Mouse (Mus musculus): ENCODE measurements around the gene Ang2. TPM values are rescaled to one million over a fixed set of nuclear protein-coding genes. Genes with fewer than 3 reads are reported as not detected.

Ang2 gene
- total RNA-seq, 2 experiments from 2014 or later: not detected

DNA sequence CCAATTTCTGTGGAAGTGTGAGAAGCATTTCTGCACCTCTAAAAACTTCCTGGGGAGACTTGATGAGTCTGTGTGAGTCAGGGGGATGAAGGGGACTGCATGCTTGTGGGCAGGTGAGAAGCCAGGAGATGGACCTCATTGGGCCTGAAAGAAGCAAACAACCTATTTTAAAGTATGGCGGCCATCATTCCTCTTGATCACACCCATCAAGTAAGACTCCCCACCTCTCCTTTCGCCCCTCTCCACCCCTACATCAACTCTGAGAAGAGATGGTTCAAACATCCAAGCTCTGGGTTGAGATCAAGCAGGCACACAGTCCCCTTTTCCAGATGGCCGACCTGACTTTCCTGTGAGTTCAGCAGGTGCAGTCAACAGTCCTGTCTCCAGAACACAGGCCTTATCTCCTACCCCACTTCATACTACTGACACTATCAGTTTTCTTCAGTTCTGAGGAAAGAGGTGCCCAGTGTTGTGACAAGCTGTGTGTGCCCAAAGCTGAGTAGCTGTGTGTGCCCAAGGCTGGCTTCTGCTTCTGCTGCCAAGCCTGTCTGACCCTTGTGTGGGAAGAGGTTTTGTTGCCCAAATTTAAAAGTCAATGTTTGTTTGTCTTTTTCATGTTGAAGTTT, 48.6 kb downstream of the Ang2 start:
- no peak for DNase-seq

DNA sequence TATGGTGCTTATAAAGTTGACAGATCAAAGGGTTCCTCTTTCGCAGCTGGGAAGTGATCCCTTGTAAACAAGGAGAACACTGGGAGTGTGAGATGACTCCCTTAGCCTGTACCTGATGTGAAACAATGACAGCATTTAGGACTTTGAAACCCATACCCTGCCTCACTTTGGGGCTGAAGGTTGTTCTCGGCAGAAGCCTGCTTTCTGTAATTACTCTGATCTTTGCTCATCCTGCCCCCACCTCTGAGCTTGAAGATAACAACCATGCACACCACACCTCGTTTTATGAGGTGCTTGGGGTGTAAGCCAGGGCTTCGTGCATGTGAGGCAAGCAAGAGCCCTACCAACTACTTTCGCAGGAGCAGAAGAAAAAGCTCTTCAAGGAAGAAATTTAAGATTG, 49.8 kb downstream of the Ang2 start:
- DNase-seq: no peak

DNA sequence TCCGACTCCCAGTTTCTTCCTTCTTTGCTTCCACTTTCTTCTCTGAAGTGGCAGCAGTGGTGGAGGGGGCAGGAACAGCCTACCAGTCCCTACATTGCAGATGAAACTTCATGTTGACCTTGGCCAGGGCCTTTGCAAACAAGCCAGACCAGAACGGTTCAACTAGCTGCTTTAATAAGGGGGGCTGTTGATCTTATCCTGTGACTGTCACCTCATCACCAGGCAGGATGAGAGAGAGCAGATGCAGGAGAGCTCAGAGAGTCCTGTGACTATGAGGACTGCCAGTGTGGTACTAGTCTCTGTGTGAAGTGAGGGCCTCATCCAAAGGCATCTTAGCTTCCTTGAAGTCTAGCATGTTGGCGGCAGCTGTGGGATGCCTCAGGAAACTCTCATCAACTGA, 50.9 kb downstream of the Ang2 start:
- no peak for DNase-seq

DNA sequence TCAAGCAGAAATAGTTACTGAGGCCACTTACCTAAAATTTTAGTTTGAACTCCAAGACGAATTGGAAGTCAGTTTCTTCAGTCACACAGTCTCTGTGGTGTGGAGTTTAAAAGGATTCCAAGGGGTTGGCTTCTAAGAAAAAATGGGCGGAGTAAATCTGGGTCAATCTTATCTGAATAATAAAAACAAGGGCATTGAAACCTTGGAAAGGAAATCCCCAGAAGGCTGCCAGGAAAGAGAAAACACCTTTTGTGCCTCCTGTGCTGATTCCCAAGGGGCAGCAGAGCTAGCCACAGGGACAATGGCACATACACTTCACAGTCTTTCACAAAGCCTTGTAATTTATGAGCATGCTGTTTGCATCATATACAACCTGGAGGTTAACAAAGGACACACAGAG, 52.3 kb downstream of the Ang2 start, which contains the start of gene Rnase1:
Gene Rnase1, minus strand, starts transcription at position 101 of the 400 bp plus-strand sequence.
- DNase-seq: no peak

DNA sequence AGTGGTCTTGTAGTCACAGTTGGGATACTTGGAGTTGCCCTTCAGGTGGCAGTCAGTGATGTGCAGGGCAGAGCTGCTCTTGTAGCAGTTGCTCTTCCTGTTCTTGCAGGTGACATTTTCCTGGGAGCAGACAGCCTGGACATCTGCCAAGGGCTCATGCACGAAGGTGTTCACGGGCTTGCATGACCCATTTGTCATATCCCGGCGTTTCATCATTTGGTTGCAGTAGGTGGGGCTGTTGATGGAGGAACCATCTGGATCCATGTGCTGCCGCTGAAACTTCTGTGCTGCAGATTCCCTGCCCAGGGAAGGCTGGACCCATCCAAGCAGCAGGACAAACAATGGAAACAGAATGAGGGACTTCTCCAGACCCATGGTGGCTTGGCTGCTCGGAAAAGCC, 53.4 kb downstream of the Ang2 start:
- no peak for DNase-seq

Other genes with a start within 250 kb of the Ang2 start
- gene Pnp2, start 243.2 kb downstream of the Ang2 start, total RNA-seq (2021): 1 to 10 TPM in 1 of 2 experiments, under 1 TPM in 1; 0.89 to 1.0 TPM
- under 1 TPM; 0.20 to 0.41 TPM for gene Rnase10, start 191.4 kb downstream of the Ang2 start, total RNA-seq (2021)
- not detected for gene Rnase9, start 157.3 kb downstream of the Ang2 start, total RNA-seq (2021)
- not detected for gene Rnase11, start 149.0 kb downstream of the Ang2 start, total RNA-seq (2021)
- not detected for gene Rnase12, start 141.5 kb downstream of the Ang2 start, total RNA-seq (2021)
- gene Olfr750, start 124.7 kb downstream of the Ang2 start, total RNA-seq (2021): not detected
- 10 to 100 TPM; 43.0 to 46.9 TPM for gene Rnase4, start 108.1 kb downstream of the Ang2 start, total RNA-seq (2021)
- gene Ang, start 108.0 kb downstream of the Ang2 start, total RNA-seq (2021): 1 to 10 TPM; 6.1 to 6.9 TPM
- not detected for gene Eddm3b, start 84.7 kb downstream of the Ang2 start, total RNA-seq (2021)
- 1 to 10 TPM in 1 of 2 experiments, under 1 TPM in 1; 0.65 to 1.2 TPM for gene Rnase6, start 75.2 kb downstream of the Ang2 start, total RNA-seq (2021)
- gene Rnase1, start 52.4 kb downstream of the Ang2 start, total RNA-seq (2021): 1 to 10 TPM in 1 of 2 experiments, under 1 TPM in 1; 0.89 to 1.3 TPM
- not detected for gene Rnase2b, start 36.9 kb downstream of the Ang2 start, total RNA-seq (2021)
- not detected for gene Ear14, start 4.2 kb upstream of the Ang2 start, total RNA-seq (2021)
- 1 to 10 TPM; 1.9 to 4.1 TPM for gene Rnase2a, start 57.0 kb upstream of the Ang2 start, total RNA-seq (2021)
- gene Gm7247, start 162.6 kb upstream of the Ang2 start, total RNA-seq (2021): not detected
- gene Vmn2r88, start 211.7 kb upstream of the Ang2 start, total RNA-seq (2021): not detected